Comparison of ENCODE assay signal across 22 mouse cellular contexts in genomic region chr2:70622244-70622643, GRCm38 (mm10). TPM values are rescaled to one million over a fixed set of nuclear protein-coding genes. Genes with fewer than 3 reads are reported as not detected.
"Had no signal": no experiment of that assay in that cellular context is flagged by ENCODE, and none has a peak within 500 bp of the region (broad histone marks: within the 10 kb centered on the region; RNA-seq: fewer than 3 reads in every experiment).

No protein-coding gene starts in this region.

- DNase-seq: kidney, adult 2 months; kidney, postnatal 25 days; layer of hippocampus, adult 9-11 months; liver, embryonic 13.5 days; lung, adult 2 months; lung, postnatal 14 days; lung, postnatal 4 days; right cerebral cortex, adult 18-20 months; right cerebral cortex, postnatal 14 days; right cerebral cortex, postnatal 4 days; thymus, adult 2 months; thymus, postnatal 14 days had no signal

- H3K27ac ChIP-seq: kidney, postnatal 0 days; layer of hippocampus, adult 2 months; liver, embryonic 13.5 days; midbrain, embryonic 10.5 days; midbrain, embryonic 13.5 days; stomach, embryonic 15.5 days had no signal

- H3K36me3 ChIP-seq: liver, embryonic 13.5 days; midbrain, embryonic 10.5 days; midbrain, embryonic 13.5 days; stomach, embryonic 15.5 days had no signal

- H3K4me1 ChIP-seq: liver, embryonic 13.5 days; midbrain, embryonic 10.5 days; stomach, embryonic 15.5 days had no signal

- H3K9ac ChIP-seq: liver, embryonic 13.5 days; midbrain, embryonic 13.5 days; stomach, embryonic 15.5 days had no signal

- ATAC-seq: intestine, embryonic 16.5 days; midbrain, embryonic 13.5 days; midbrain, embryonic 16.5 days had no signal

- H3K27me3 ChIP-seq: liver, embryonic 13.5 days; midbrain, embryonic 13.5 days; stomach, embryonic 15.5 days had no signal

- H3K4me3 ChIP-seq: layer of hippocampus, adult 2 months; liver, embryonic 13.5 days; midbrain, embryonic 10.5 days; midbrain, embryonic 13.5 days; myocyte; stomach, embryonic 15.5 days had no signal

RNA-seq across cellular contexts. Expression of gene Gm26558, which starts 39.7 kb away (rescaled TPM):
- total RNA-seq: layer of hippocampus, adult 2 months; left cerebral cortex, postnatal 25 days; monocyte, adult 5-6 weeks had no signal
